Mouse (Mus musculus) C2C12 (cell line): ENCODE measurements around the gene Sertad2. TPM values are rescaled to one million over a fixed set of nuclear protein-coding genes. Genes with fewer than 3 reads are reported as not detected.

Experiments used
- H3K27me3 ChIP-seq: one replicate; pipeline ENCODE4 v1.6.1; 2011; ENCODE audit not compliant: control insufficient read depth, insufficient read depth, insufficient read length
- H3K36me3 ChIP-seq: one replicate; pipeline ENCODE4 v1.6.1; 2011; ENCODE audit not compliant: control insufficient read depth, insufficient read depth
- H3K4me3 ChIP-seq: one replicate; pipeline ENCODE4 v1.5.1; 2011; ENCODE audit warnings: mild to moderate bottlenecking, control low read depth; ENCODE audit not compliant: poor library complexity, insufficient read depth, severe bottlenecking
- H3K79me2 ChIP-seq: one replicate; pipeline ENCODE4 v1.6.1; 2011; ENCODE audit not compliant: control insufficient read depth, insufficient read depth
- H3K79me3 ChIP-seq: one replicate; pipeline ENCODE4 v1.6.1; 2011; ENCODE audit warnings: low read depth, control low read depth
- H3ac ChIP-seq: one replicate; pipeline ENCODE3; 2011; ENCODE audit warnings: low read depth; ENCODE audit not compliant: control insufficient read depth, insufficient read length
- CEBPB ChIP-seq: IDR thresholded peaks from one replicate; pipeline ENCODE4 v1.6.1; 2011; ENCODE audit warnings: low read depth, mild to moderate bottlenecking, control low read depth, moderate library complexity
- CTCF ChIP-seq: IDR thresholded peaks from one replicate; pipeline ENCODE4 v1.5.1; 2011; ENCODE audit not compliant: control insufficient read depth, insufficient read depth, insufficient read length
- FOSL1 ChIP-seq: IDR thresholded peaks from one replicate; pipeline ENCODE4 v1.8.0; 2011; ENCODE audit warnings: mild to moderate bottlenecking, low read length; ENCODE audit not compliant: poor library complexity, insufficient read depth, severe bottlenecking
- MAX ChIP-seq: IDR thresholded peaks from one replicate; pipeline ENCODE4 v1.6.1; 2011; ENCODE audit warnings: mild to moderate bottlenecking, control low read depth
- MYOD1 ChIP-seq: IDR thresholded peaks from one replicate; pipeline ENCODE4 v1.6.1; 2011; ENCODE audit warnings: low read depth; ENCODE audit not compliant: control insufficient read depth, insufficient read length
- MYOG ChIP-seq: IDR thresholded peaks from one replicate; pipeline ENCODE4 v1.6.1; 2011; ENCODE audit not compliant: control insufficient read depth, insufficient read length; ENCODE audit errors: extremely low read depth
- USF1 ChIP-seq: IDR thresholded peaks from one replicate; pipeline ENCODE4 v1.6.1; 2011; ENCODE audit warnings: low read depth, mild to moderate bottlenecking, control low read depth, moderate library complexity
- polyA plus RNA-seq: library from polyadenylated mRNA; unstranded; fragments of >200 nt; fragmentation: generic; extraction: Trizol; gene quantifications from one replicate; pipeline ENCODE4 v1.2.1, GENCODE M21; 2012; ENCODE audit warnings: missing spikeins

Gene Sertad2
- polyA plus RNA-seq, 1 experiment, result 15.5 TPM

DNA sequence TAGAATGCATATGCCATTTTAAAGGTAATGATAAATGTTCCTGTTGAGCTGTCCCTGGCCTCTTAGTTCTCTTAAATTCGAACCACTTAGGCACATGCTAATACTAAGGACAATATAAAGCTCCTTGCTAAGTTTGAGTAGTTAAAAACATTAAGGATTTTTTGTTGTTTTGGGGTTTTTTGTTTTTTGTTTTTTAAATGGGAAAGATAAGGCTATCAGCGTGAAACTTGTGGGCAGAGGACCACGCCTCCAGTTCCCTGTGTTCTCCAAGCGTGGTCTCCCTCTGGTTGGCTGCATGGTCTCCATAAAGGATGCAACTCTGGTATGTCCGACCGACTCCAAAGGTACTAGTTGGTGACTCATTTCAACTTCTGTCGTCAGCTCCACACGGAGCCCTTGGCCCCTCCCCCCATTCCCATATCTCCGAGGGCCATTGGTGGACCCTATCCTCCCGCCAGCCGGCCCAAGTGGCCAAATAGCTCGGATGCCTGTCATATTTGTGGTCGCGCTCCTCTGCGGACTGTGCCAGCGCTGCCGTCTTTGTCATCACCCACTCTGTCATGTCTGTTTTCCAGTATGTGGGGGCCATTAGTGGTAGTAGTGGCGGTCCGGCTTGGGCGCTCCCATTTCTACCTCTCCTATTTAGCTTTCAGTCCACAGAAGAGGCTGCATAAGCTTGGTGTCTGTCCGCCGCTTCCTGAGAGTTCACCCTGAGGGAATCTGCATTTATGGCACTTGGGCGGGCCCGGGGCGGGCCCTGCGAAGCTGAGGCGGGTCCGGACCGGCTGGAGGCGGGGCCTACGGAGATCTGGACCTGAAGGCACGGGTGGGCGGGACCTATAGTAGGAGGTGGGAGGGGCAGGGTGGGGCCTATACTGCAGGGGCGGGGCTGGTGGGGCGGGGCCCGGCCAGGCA lies 88.2 kb downstream of the Sertad2 start:
- Histone ChIP-seq H3ac (peak overlapping the region; percentile 27), H3K36me3 (no peaks in the 10 kb centered on the region), H3K79me2 (peaks cover 64% of the 10 kb centered on the region), H3K27me3 (no peaks in the 10 kb centered on the region), H3K79me3 (peaks cover 38% of the 10 kb centered on the region), H3K4me3 (peak overlapping the region; percentile 54)
- TF ChIP-seq MYOD1 (no peak), MAX (peak; percentile 63)

DNA sequence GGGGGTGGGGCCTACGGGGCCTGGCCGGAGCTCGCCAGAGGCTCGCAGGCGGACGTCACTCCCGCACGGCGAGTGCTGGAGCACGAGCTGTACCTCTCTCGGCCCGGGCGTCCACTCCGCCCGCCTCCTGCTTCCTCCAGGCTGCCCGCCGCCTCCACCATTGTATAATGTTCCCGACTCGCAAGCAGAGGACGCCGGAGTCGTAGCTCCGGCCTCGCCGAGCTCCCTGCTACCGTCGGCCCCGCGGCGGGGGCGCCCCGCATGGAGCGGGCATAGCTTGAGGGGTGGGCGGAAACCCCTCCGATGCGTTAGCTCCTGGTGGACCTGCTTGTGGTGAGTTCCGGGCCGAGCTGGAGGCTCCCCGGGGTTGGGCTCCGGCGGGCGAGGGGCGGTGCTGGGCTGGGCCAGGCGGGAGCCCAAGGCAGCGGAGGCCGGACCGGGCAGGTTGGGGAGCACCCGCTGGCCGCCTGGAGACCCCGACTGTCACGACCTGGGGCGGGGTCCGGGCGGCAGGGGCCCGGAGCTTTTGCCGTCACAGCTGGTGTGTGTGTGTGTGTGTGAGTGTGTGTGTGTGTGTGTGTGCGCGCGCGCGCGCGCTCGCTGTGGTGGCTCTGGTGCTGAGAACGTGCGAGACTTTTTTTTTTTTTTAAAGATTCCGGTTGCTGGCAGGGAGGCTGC lies 89.0 kb downstream of the Sertad2 start:
- Histone ChIP-seq H3ac (peak overlapping the region; percentile 85), H3K4me3 (peak overlapping the region; percentile 54), H3K79me2 (peaks cover 64% of the 10 kb centered on the region), H3K79me3 (peaks cover 44% of the 10 kb centered on the region), H3K36me3 (no peaks in the 10 kb centered on the region), H3K27me3 (no peaks in the 10 kb centered on the region)
- TF ChIP-seq MAX, result peak; percentile 55
- no peak for TF ChIP-seq CTCF

DNA sequence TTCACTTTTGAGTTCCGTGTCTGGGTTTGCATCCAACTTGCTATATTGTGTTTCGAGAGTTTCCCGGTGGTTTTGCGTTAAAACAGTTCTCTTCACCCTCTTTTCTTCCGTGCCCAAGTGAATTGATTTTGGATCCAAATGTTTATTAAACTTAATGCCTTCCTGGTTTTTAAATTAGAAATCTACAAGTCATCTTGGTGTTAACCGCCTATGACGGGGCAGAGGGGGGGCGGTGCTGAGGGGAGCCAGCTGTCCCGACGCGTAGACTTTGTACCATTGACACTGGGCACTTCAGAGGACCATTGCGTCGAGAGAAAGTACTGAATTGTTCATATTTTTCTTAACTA lies 89.5 kb downstream of the Sertad2 start:
- peak overlapping the region; percentile 85 for H3ac ChIP-seq
- TF ChIP-seq MYOD1 (peak; percentile 12), USF1 (no peak), CEBPB (no peak), CTCF (no peak), FOSL1 (no peak)
- H3K36me3 ChIP-seq, result no peaks in the 10 kb centered on the region
- peaks cover 49% of the 10 kb centered on the region for H3K79me3 ChIP-seq
- H3K4me3 ChIP-seq, result peak overlapping the region; percentile 54
- peaks cover 67% of the 10 kb centered on the region for H3K79me2 ChIP-seq
- H3K27me3 ChIP-seq, result no peaks in the 10 kb centered on the region

DNA sequence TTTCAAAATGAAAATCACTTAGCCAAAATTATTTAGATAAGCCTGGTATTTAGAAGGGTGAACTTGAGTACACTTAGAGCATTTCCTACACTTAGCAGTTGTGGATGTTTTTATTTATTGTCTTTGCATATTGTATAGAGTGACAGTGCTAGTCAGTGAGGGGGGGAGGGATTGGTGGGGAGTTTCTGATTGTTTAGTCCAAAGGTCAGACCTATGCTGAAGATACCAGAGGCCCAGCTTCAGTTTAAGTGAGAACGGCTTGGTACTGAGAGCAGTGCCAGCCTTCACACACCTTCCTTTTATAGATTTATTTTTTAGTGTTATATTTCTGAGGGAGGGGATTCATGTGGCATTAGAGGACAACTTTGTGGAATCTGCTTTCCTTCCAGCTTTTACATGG lies 91.5 kb downstream of the Sertad2 start:
- no peak for TF ChIP-seq MAX
- no peak for TF ChIP-seq MYOD1
- no peak for TF ChIP-seq CEBPB
- TF ChIP-seq FOSL1, result no peak
- TF ChIP-seq USF1, result no peak
- H3K27me3 ChIP-seq, result no peaks in the 10 kb centered on the region
- H3K79me3 ChIP-seq, result peaks cover 67% of the 10 kb centered on the region
- H3K79me2 ChIP-seq, result peaks cover 76% of the 10 kb centered on the region
- no peak overlapping the region for H3K4me3 ChIP-seq
- no peaks in the 10 kb centered on the region for H3K36me3 ChIP-seq
- no peak overlapping the region for H3ac ChIP-seq

DNA sequence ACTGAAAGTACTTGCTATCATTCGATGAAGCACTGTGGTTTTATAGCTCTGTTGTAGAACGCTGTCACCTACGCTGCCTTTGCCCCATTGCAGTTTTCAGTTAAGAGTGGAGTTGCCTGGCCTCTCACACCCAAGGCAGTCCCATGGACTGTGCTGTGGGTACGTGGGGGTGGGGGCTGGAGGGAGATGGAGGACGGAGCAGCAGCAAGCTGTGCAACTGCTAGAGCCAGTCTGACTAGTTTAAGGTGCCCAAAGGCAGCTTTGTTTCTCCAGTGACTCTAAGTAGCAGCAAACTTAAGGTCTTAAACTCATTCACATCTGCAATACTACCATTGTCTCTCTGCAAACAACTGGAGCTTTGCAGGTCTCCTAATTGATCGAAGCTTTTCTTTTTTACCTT lies 92.6 kb downstream of the Sertad2 start:
- no peaks in the 10 kb centered on the region for H3K36me3 ChIP-seq
- no peak overlapping the region for H3ac ChIP-seq
- no peaks in the 10 kb centered on the region for H3K27me3 ChIP-seq
- peaks cover 87% of the 10 kb centered on the region for H3K79me2 ChIP-seq
- H3K4me3 ChIP-seq, result no peak overlapping the region
- peaks cover 78% of the 10 kb centered on the region for H3K79me3 ChIP-seq
- TF ChIP-seq FOSL1, result no peak
- TF ChIP-seq MYOG, result no peak
- no peak for TF ChIP-seq CEBPB
- TF ChIP-seq USF1, result no peak
- no peak for TF ChIP-seq CTCF
- TF ChIP-seq MYOD1, result no peak
- TF ChIP-seq MAX, result no peak

DNA sequence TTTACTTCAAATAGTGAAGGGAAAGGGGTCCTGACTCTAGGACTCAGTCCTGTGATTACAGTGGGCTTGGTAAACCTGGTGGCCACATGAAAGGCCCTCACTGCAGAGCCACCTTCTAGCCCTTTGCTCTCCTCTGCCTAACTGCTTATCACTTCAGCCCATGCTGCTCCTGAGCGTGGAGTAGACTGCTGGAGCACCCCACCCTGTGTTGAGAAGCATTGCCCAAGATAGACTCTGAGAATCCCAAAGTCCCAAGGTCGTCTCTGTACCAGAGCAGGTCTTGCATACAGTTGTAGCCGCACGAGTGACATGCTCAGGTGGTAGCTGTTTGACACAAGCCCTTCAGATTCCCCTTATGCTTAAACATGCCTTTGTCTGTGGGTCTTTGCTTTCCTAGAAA lies 93.1 kb downstream of the Sertad2 start:
- Histone ChIP-seq H3ac (no peak overlapping the region), H3K4me3 (no peak overlapping the region), H3K27me3 (no peaks in the 10 kb centered on the region), H3K36me3 (no peaks in the 10 kb centered on the region), H3K79me2 (peaks cover 92% of the 10 kb centered on the region), H3K79me3 (peaks cover 82% of the 10 kb centered on the region)
- TF ChIP-seq CEBPB (no peak), CTCF (no peak), FOSL1 (no peak), USF1 (no peak), MAX (no peak), MYOG (no peak), MYOD1 (no peak)
